Mouse (Mus musculus): ENCODE measurements at regions not wholly inside any gene's neighbourhood (a gene's known extent, or its start where the extent isn't known, plus 50 kb on each side); places are given as distances from the start of the nearest gene placed in this dataset.
A peak's percentile ranks its signal among the peaks of the same experiment; 100 is the strongest.
"Not testable (repeated sequence)": the region's sequence is repeated elsewhere in the genome, so short reads cannot be mapped to it uniquely, and the experiment has no call there.

GRCm38 (mm10) chr6:16365450-16365849 lies 532.8 kb downstream of the Tfec start:
- Histone ChIP-seq H3K36me3 (no peaks in the 10 kb centered on the region), H3K4me2 (no peak overlapping the region), H3K4me1 (no peaks in the 10 kb centered on the region), H3K4me3 (replicated peaks) (no peak overlapping the region), H3K9me3 (replicated peaks) (no peaks in the 10 kb centered on the region), H3K27ac (replicated peaks) (no peak overlapping the region), H3K27me3 (replicated peaks) (no peaks in the 10 kb centered on the region), H3K9ac (replicated peaks) (no peak overlapping the region)
- ATAC-seq (ENCODE audit: low FRiP score): no peak
- 85% methylated on average over 1 of the region's 1 CpGs for WGBS

- Histone ChIP-seq H3K9me3 (replicated peaks) (no peaks in the 10 kb centered on the region), H3K4me2 (no peak overlapping the region), H3K36me3 (no peaks in the 10 kb centered on the region), H3K9ac (replicated peaks) (no peak overlapping the region), H3K27me3 (replicated peaks) (no peaks in the 10 kb centered on the region), H3K4me1 (no peaks in the 10 kb centered on the region), H3K27ac (replicated peaks) (no peak overlapping the region), H3K4me3 (replicated peaks) (no peak overlapping the region)
- WGBS: 56% methylated on average over 4 of the region's 4 CpGs
- no peak for ATAC-seq (ENCODE audit: low FRiP score)
Observed at GRCm38 (mm10) chr6:16362057-16362456, 536.2 kb downstream of the Tfec start.

GRCm38 (mm10) chr6:16359881-16360711 lies 538.1 kb downstream of the Tfec start:
- not testable (repeated sequence) for H3K27me3 ChIP-seq (replicated peaks); H3K9ac ChIP-seq (replicated peaks); H3K27ac ChIP-seq (replicated peaks); H3K4me1 ChIP-seq; H3K9me3 ChIP-seq (replicated peaks); H3K36me3 ChIP-seq
- peak; percentile 80 for ATAC-seq (ENCODE audit: low FRiP score)
- WGBS: 32% methylated on average over 18 of the region's 25 CpGs
- H3K4me3 ChIP-seq (replicated peaks): peak overlapping the region; percentile 26; the same call in 1 of the 2 replicates
- H3K4me2 ChIP-seq: peak overlapping the region; percentile 48

GRCm38 (mm10) chr6:16359464-16359863 lies 538.8 kb downstream of the Tfec start:
- no peak overlapping the region for H3K27ac ChIP-seq (replicated peaks)
- peak; percentile 69 for ATAC-seq (ENCODE audit: low FRiP score)
- H3K9ac ChIP-seq (replicated peaks): no peak overlapping the region
- no peaks in the 10 kb centered on the region for H3K36me3 ChIP-seq
- H3K4me2 ChIP-seq: peak overlapping the region; percentile 48
- no peaks in the 10 kb centered on the region for H3K4me1 ChIP-seq
- no peaks in the 10 kb centered on the region for H3K27me3 ChIP-seq (replicated peaks)
- WGBS: 64% methylated on average over 7 of the region's 7 CpGs
- H3K9me3 ChIP-seq (replicated peaks): no peaks in the 10 kb centered on the region
- H3K4me3 ChIP-seq (replicated peaks): peak overlapping the region; percentile 26

GRCm38 (mm10) chr6:16333638-16334037 lies 564.6 kb downstream of the Tfec start:
- no peak overlapping the region for H3K4me2 ChIP-seq
- 41% methylated on average over 8 of the region's 8 CpGs for WGBS
- no peak for ATAC-seq (ENCODE audit: low FRiP score)

GRCm38 (mm10) chr6:16314305-16315010 lies 583.8 kb downstream of the Tfec start:
- no peaks in the 10 kb centered on the region for H3K9me3 ChIP-seq (replicated peaks)
- H3K27ac ChIP-seq (replicated peaks): no peak overlapping the region
- H3K9ac ChIP-seq (replicated peaks): no peak overlapping the region
- no peak overlapping the region for H3K4me2 ChIP-seq
- WGBS: 81% methylated on average over 15 of the region's 15 CpGs
- no peak for ATAC-seq (ENCODE audit: low FRiP score)
- peaks cover 19% of the 10 kb centered on the region for H3K4me1 ChIP-seq
- no peak overlapping the region for H3K4me3 ChIP-seq (replicated peaks)
- no peaks in the 10 kb centered on the region for H3K36me3 ChIP-seq
- H3K27me3 ChIP-seq (replicated peaks): no peaks in the 10 kb centered on the region

More at GRCm38 (mm10) chr6:16333638-16334037, 564.6 kb downstream of the Tfec start:
- Histone ChIP-seq H3K4me1 (no peaks in the 10 kb centered on the region), H3K27me3 (replicated peaks) (no peaks in the 10 kb centered on the region), H3K4me3 (replicated peaks) (no peak overlapping the region), H3K36me3 (no peaks in the 10 kb centered on the region), H3K9ac (replicated peaks) (no peak overlapping the region), H3K9me3 (replicated peaks) (no peaks in the 10 kb centered on the region), H3K27ac (replicated peaks) (no peak overlapping the region)

- Histone ChIP-seq H3K27ac (replicated peaks) (no peak overlapping the region), H3K9ac (replicated peaks) (no peak overlapping the region), H3K4me1 (peaks cover 16% of the 10 kb centered on the region), H3K36me3 (no peaks in the 10 kb centered on the region), H3K9me3 (replicated peaks) (no peaks in the 10 kb centered on the region), H3K27me3 (replicated peaks) (no peaks in the 10 kb centered on the region), H3K4me3 (replicated peaks) (no peak overlapping the region), H3K4me2 (no peak overlapping the region)
- WGBS: 11% methylated on average over 1 of the region's 1 CpGs
- no peak for ATAC-seq (ENCODE audit: low FRiP score)
Observed at GRCm38 (mm10) chr6:16312915-16313314, 585.3 kb downstream of the Tfec start.

- H3K27ac ChIP-seq (replicated peaks): no peak overlapping the region
- H3K9me3 ChIP-seq (replicated peaks): no peaks in the 10 kb centered on the region
- H3K36me3 ChIP-seq: no peaks in the 10 kb centered on the region
- no peaks in the 10 kb centered on the region for H3K4me1 ChIP-seq
- H3K4me2 ChIP-seq: no peak overlapping the region
- H3K27me3 ChIP-seq (replicated peaks): no peaks in the 10 kb centered on the region
- no peak overlapping the region for H3K4me3 ChIP-seq (replicated peaks)
- H3K9ac ChIP-seq (replicated peaks): no peak overlapping the region
- no peak for ATAC-seq (ENCODE audit: low FRiP score)
- 57% methylated on average over 8 of the region's 8 CpGs for WGBS
Observed at GRCm38 (mm10) chr6:16283328-16284072, 563.0 kb downstream of the Mdfic start.

GRCm38 (mm10) chr6:16281938-16282337 lies 561.5 kb downstream of the Mdfic start:
- Histone ChIP-seq H3K27ac (replicated peaks) (no peak overlapping the region), H3K4me2 (no peak overlapping the region), H3K27me3 (replicated peaks) (no peaks in the 10 kb centered on the region), H3K4me3 (replicated peaks) (no peak overlapping the region), H3K4me1 (no peaks in the 10 kb centered on the region), H3K9ac (replicated peaks) (no peak overlapping the region), H3K9me3 (replicated peaks) (no peaks in the 10 kb centered on the region), H3K36me3 (no peaks in the 10 kb centered on the region)
- ATAC-seq (ENCODE audit: low FRiP score): no peak
- WGBS: 89% methylated on average over 6 of the region's 6 CpGs
